Mouse (Mus musculus) mesoderm, embryonic 11.5 days (tissue): ENCODE measurements around the gene Iba57.

Experiments
- DNase-seq: peaks from one replicate; pipeline ENCODE4 v3.0.0-alpha.2; 2012; ENCODE audit warnings: low read depth, low spot score

Gene Iba57

GRCm38 (mm10) chr11:59174189-59174838, 10.8 kb upstream of the Iba57 start:
- DNase-seq, result no peak

DNA sequence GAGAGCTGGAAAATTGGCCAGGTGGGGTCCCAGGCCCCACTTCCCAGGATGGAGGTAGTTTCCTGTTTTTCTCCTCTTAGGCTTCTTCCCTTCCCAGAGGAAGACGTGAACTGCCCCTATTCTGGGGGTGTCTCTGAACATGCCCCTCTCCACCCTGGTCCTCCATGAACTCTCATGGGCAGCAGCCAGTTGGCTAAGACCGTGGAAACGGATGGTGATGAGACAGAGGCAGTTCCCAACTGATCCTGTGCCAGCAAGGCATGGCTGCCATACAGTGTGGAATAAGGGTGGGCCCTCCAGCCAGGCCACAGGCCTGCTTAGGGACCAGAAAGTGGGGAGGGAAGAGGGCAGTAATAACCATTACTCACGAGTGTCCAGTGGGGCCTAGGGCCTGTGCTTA, 7.0 kb upstream of the Iba57 start:
- DNase-seq, result no peak

GRCm38 (mm10) chr11:59169807-59170206, 6.3 kb upstream of the Iba57 start:
- DNase-seq, result no peak

GRCm38 (mm10) chr11:59165616-59166241, 2.2 kb upstream of the Iba57 start:
- DNase-seq, result no peak

GRCm38 (mm10) chr11:59164384-59164783, 845 bp upstream of the Iba57 start:
- no peak for DNase-seq

GRCm38 (mm10) chr11:59162443-59163254, 890 bp downstream of the Iba57 start:
- no peak for DNase-seq

DNA sequence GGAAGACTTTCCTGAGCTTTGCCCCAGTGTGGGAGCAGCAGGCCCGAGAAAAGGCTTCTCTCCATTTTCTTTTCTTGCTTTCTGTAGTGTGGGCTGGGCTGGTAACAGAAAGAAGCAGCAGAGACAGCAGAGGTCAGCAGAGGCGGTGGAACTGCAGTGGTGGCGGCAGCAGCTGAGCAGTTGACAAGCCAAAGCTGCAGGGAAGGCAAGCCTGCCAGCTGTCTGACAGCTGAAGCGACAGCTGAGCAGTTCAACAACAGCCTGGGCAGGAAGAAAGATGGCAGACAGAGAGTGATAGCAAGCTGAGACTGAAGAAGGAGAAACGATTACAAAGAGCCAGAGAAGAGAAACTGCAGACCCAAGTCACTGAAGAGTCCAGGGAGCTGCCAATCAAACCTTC, 2.1 kb downstream of the Iba57 start:
- DNase-seq, result no peak

DNA sequence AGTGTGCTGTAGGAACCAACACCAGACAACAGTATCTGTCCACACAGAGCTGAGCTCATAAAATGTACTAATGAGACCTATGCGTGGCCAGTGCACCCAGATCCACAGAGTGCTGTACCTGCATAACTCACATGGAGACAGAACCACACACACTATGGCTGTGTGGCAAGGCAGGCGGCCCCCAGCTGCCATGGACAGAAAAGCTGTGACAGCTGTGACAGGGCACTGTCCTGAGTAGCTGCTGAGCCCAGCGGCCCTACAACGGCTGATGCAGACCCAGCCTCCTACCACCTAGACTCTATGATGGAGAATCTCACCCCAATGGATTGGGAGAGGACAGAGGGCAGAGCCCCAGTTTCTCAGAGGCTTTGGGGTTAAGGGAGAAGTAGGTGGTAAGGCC, 4.0 kb downstream of the Iba57 start:
- DNase-seq, result no peak

GRCm38 (mm10) chr11:59159099-59159498, 4.4 kb downstream of the Iba57 start:
- DNase-seq, result no peak

DNA sequence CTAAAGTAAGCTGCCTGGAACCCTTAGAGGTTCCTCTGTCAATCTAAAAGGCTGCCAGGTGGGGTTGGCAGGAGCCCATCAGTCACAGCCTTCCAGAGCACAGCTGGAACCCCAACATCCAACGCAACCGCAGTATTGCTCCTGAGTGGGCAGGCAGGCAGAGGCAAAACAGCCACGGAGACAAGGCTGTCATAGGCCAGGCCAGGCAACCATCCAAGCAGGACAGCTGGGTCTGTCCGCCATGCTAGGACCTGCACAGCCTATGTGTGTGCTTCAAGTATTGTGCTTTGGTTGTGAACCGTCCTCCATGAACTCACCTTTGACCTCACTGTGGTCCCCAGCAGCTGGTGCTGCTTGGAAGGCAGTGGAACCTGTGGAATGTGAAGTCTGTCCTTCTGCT, 7.6 kb downstream of the Iba57 start:
- DNase-seq, result no peak

- DNase-seq, result no peak
Measured at GRCm38 (mm10) chr11:59154220-59154619, 9.3 kb downstream of the Iba57 start.

GRCm38 (mm10) chr11:59151729-59152128, 11.8 kb downstream of the Iba57 start:
- no peak for DNase-seq

GRCm38 (mm10) chr11:59149302-59149701, 14.2 kb downstream of the Iba57 start:
- no peak for DNase-seq

DNA sequence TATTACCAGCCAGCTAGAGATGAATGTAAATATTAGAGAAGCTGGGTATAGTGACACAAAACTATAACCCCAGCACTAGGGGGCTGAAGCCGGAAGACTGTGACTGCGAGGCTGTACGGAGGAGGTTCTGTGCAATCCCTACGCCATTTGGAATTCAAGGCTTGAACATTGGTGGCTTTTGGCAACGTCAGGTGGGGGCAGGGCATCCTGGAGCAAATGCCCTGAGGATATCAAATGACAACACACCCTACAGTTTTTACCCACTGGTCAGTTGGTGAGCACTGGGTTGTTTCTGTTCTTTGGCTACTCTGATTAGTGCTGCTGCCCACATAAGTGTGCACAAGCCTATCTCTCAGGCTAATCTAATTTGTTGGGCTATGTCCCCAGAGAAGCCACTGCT, 20.6 kb downstream of the Iba57 start:
- DNase-seq, result no peak

DNA sequence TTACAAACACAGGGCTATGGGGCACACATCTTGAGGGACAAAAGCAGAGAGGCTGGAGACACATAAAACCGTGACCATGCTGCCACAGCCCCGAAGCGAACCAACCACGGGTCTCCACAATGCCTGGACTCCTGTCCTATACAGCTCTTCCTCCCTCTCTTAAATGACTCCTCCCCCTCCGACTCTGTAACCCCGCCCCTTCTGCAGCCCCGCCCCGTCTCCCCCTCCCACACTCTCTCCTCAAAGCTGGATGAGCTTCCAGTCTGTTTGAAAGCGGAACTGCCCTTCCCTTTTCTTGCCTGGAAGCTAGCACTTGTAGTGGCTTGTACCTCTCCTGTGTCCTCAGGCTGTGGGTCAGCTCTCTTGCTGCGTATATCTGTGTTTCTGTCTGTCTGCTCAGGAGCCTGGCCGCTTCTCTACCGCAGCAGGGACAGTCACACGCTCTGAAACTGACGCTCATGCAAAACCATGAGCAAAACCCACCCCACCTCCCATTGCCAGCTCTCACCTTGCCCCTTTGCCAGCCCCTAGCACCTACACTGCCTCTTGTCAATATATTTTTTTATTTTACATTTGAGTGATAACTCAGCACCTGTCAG, 21.7 kb downstream of the Iba57 start:
- DNase-seq, result no peak

DNA sequence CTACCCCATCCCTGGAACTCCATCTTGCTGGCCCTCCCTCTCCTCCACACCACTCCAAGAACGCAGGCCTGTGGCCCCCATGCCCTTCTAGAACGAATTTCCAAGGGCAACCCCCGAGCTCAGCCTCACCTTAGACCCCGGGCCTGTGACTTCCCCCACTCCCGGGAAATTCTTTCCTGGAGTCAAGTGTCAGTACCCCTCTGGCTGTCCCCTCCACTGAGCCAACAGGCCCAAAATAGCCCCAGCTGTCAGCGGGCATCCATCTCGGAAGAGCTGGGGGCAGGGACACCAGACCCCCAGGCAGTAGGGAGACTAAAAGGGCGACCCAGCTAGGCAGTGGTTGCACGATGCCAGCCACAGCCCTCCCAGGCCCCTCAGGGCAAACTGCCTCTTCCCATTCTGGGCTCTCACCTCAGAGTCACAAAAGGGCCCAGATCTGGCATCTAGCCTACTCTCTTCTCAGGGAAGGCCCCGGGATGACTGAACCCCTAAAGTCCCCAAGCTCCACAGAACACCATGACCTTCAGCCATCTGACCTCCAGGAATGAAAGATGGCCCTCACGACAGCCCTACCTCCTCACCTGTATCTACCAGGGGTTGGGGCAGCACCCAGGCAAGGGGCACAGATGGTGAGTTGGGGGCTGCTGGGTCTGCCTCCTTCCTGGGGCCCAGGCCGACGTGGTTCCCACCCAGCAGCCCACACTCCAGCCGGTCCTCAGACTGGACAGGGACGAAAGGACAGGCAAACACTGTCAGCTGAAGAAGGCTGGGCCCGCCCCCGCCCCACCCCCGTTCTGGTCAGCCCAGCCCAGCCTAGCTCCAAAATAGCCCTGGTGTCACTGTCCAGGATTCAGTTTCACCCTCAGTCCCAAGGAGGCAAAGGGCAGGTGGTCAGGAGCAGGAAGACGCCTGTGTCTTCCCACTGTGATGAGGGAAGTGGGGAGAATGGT, 24.7 kb downstream of the Iba57 start:
- DNase-seq, result no peak

DNA sequence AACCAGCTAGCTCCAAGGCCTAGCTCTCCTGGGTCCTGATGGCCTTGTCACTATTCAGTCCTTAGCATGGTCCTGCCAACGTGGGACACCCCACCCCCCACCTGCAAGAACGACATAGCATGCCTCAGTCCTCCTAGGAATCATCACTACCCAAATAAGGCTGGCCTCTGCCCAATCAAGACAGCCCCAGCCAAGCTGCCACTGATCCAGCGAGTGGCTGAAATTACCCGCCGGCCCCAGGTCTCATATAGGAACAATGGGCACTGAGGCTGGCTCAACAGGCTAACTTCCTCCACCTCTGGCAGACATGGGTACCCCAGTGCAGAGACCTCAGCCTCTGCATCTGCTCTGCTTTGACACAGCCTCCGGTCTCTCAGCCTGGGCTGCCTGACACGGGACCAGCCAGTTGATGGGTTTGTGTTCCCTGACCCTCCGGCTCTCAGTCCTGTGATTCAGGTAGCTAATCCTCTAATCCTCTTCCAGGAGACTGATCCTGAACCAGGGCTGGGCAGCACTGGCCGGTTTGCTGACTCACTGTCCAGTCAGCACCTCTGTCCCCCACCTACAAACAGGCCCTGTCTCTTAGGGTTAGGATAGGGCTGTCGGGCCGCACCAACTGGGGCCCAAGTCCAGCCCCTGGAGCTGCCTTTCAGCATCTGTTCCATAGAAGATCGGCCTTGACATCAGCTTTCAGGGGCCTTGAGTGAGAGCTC, 26.4 kb downstream of the Iba57 start:
- DNase-seq, result no peak

GRCm38 (mm10) chr11:59135904-59136452, 27.6 kb downstream of the Iba57 start, which contains the start of gene Obscn:
Gene Obscn, minus strand, starts transcription at chr11:59136402.
- no peak for DNase-seq

DNA sequence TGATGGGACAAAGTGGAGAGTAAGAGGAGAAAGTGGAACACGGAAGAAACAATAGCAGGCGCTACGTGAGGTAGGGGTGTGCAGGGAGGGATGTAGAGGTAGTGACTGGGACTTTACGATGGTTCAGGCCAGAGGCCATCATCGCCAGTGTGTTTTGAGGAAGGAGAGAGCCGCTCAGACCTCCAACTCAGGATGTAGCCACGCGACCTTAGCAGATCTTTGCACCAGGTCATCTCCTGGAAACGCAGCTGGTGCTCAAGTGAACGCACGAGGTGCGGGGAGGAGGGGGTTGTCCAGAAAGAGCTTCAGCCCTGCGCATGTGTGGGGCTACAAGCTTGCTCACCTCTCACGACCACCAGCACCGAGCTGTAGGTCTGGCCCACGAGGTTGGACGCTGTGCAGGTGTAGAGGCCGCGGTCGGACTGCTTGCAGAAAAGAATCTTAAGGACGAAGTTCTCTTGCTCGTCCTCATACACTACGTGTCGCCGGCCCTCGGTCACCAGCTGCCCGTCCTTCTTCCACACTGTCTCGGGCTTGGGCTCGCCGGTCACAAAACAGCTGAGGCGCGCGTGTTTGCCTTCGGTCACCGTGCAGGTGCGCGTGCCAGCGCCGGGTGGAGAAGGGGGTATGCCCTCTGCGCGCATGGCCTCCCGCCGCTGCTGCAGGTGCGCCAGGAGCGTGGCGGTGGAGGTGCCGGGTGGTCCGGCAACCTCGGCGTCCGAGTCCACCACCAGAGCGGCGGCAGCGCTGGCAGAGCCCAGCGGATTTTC, 28.3 kb downstream of the Iba57 start:
- no peak for DNase-seq
